Mouse (Mus musculus) megakaryocyte, embryonic 14.5 days (primary cell): Measurements from ENCODE around the gene Gm20388. TPM values are rescaled to one million over a fixed set of nuclear protein-coding genes. Genes with fewer than 3 reads are reported as not detected.

Experiments used
- H3K27me3 ChIP-seq: replicated peaks from 2 replicates; pipeline ENCODE3; 2012; ENCODE audit warnings: inconsistent platforms
- H3K36me3 ChIP-seq: replicated peaks from 2 replicates; pipeline ENCODE3; 2012; ENCODE audit warnings: low read length, inconsistent platforms, mixed read lengths
- H3K4me1 ChIP-seq: 2 replicates; pipeline ENCODE4 v1.6.1; 2012; ENCODE audit warnings: inconsistent platforms
- H3K4me3 ChIP-seq: replicated peaks from 2 replicates; pipeline ENCODE3; 2012; ENCODE audit warnings: moderate library complexity, mild to moderate bottlenecking, inconsistent platforms
- H3K9me3 ChIP-seq: 2 replicates; pipeline ENCODE4 v1.6.1; 2012; ENCODE audit warnings: inconsistent platforms
- FLI1 ChIP-seq: IDR thresholded peaks from 2 replicates; pipeline ENCODE4 v1.6.1; 2012; ENCODE audit warnings: low read length, inconsistent platforms, mixed read lengths
- GATA1 ChIP-seq: IDR thresholded peaks from 3 replicates; pipeline ENCODE4 v1.6.1; 2012; ENCODE audit warnings: mixed read lengths, low read length, inconsistent platforms, borderline replicate concordance
- polyA plus RNA-seq: library from polyadenylated mRNA; stranded (reverse); fragments of >175 nt; gene quantifications from 2 replicates; pipeline ENCODE4 v1.2.3, GENCODE M21; 2012; ENCODE audit warnings: low replicate concordance; ENCODE audit not compliant: insufficient read depth

Gene Gm20388
- polyA plus RNA-seq, 1 experiment, result 111 TPM

- Histone ChIP-seq H3K4me3 (no peak overlapping the region), H3K27me3 (peaks cover 93% of the 10 kb centered on the region), H3K4me1 (peaks cover 12% of the 10 kb centered on the region), H3K9me3 (no peaks in the 10 kb centered on the region), H3K36me3 (no peaks in the 10 kb centered on the region)
- TF ChIP-seq FLI1, result no peak
- TF ChIP-seq GATA1, result no peak
Measured at GRCm38 (mm10) chr8:121296597-121296996, 1386.0 kb downstream of the Gm20388 start.

- Histone ChIP-seq H3K4me1 (peaks cover 19% of the 10 kb centered on the region), H3K27me3 (peaks cover 95% of the 10 kb centered on the region), H3K36me3 (no peaks in the 10 kb centered on the region), H3K4me3 (no peak overlapping the region), H3K9me3 (no peaks in the 10 kb centered on the region)
- TF ChIP-seq GATA1, result no peak
- TF ChIP-seq FLI1, result 0 out of 2 replicates have a peak, but pooled peaks have one; percentile 14
Measured at GRCm38 (mm10) chr8:121297299-121297698, 1386.7 kb downstream of the Gm20388 start.

- Histone ChIP-seq H3K36me3 (no peaks in the 10 kb centered on the region), H3K27me3 (peaks cover 97% of the 10 kb centered on the region), H3K9me3 (0 out of 2 replicates have a peak, but pooled peaks cover 5% of the 10 kb centered on the region), H3K4me1 (peaks cover 25% of the 10 kb centered on the region), H3K4me3 (no peak overlapping the region)
- TF ChIP-seq FLI1 (no peak), GATA1 (no peak)
Measured at GRCm38 (mm10) chr8:121300066-121300465, 1389.4 kb downstream of the Gm20388 start.

- Histone ChIP-seq H3K27me3 (peaks cover 97% of the 10 kb centered on the region), H3K4me3 (no peak overlapping the region)
Measured at GRCm38 (mm10) chr8:121300501-121301411, 1390.1 kb downstream of the Gm20388 start.

GRCm38 (mm10) chr8:121301431-121301830 is 1390.8 kb downstream of the Gm20388 start:
- Histone ChIP-seq H3K36me3 (no peaks in the 10 kb centered on the region), H3K9me3 (0 out of 2 replicates have a peak, but pooled peaks cover 5% of the 10 kb centered on the region), H3K27me3 (peaks cover 97% of the 10 kb centered on the region), H3K4me3 (peak overlapping the region; percentile 83), H3K4me1 (peaks cover 25% of the 10 kb centered on the region)
- no peak for TF ChIP-seq GATA1
- no peak for TF ChIP-seq FLI1

More at GRCm38 (mm10) chr8:121300501-121301411, 1390.1 kb downstream of the Gm20388 start:
- H3K9me3 ChIP-seq, result 0 out of 2 replicates have a peak, but pooled peaks cover 5% of the 10 kb centered on the region
- H3K36me3 ChIP-seq, result no peaks in the 10 kb centered on the region
- H3K4me1 ChIP-seq, result peaks cover 25% of the 10 kb centered on the region
- TF ChIP-seq GATA1, result no peak
- TF ChIP-seq FLI1, result no peak

GRCm38 (mm10) chr8:121301978-121302649 is 1391.5 kb downstream of the Gm20388 start:
- H3K27me3 ChIP-seq, result peaks cover 95% of the 10 kb centered on the region
- H3K36me3 ChIP-seq, result no peaks in the 10 kb centered on the region
- peak overlapping the region; percentile 83 for H3K4me3 ChIP-seq
- 0 out of 2 replicates have a peak, but pooled peaks cover 5% of the 10 kb centered on the region for H3K9me3 ChIP-seq
- H3K4me1 ChIP-seq, result peaks cover 25% of the 10 kb centered on the region
- TF ChIP-seq FLI1 (no peak), GATA1 (no peak)

- no peak for TF ChIP-seq FLI1
- no peak for TF ChIP-seq GATA1
- Histone ChIP-seq H3K4me3 (no peak overlapping the region), H3K4me1 (peaks cover 2% of the 10 kb centered on the region; the same call in 1 of the 2 replicates), H3K27me3 (peaks cover 94% of the 10 kb centered on the region), H3K36me3 (no peaks in the 10 kb centered on the region), H3K9me3 (0 out of 2 replicates have a peak, but pooled peaks cover 3% of the 10 kb centered on the region)
Measured at GRCm38 (mm10) chr8:121307723-121308122, 1397.1 kb downstream of the Gm20388 start.

GRCm38 (mm10) chr8:121310976-121311819 is 1400.6 kb downstream of the Gm20388 start:
- H3K36me3 ChIP-seq, result no peaks in the 10 kb centered on the region
- peaks cover 5% of the 10 kb centered on the region for H3K4me1 ChIP-seq
- H3K27me3 ChIP-seq, result peaks cover 94% of the 10 kb centered on the region
- no peak overlapping the region for H3K4me3 ChIP-seq
- TF ChIP-seq GATA1, result no peak
- no peak for TF ChIP-seq FLI1
- 0 out of 2 replicates have a peak, but pooled peaks cover 6% of the 10 kb centered on the region for H3K9me3 ChIP-seq

GRCm38 (mm10) chr8:121313458-121313857 is 1402.8 kb downstream of the Gm20388 start:
- Histone ChIP-seq H3K4me3 (no peak overlapping the region), H3K9me3 (peaks cover 11% of the 10 kb centered on the region), H3K4me1 (peaks cover 5% of the 10 kb centered on the region), H3K36me3 (no peaks in the 10 kb centered on the region), H3K27me3 (peaks cover 96% of the 10 kb centered on the region)
- TF ChIP-seq FLI1, result no peak
- no peak for TF ChIP-seq GATA1
